Mouse (Mus musculus) CH12F3 (cell line): ENCODE data around the gene Dlx5.

Source experiments
- in situ Hi-C: fragments of 300-500 bp; cut with MboI; formaldehyde crosslinking; loops from 2 replicates; pipeline ENCODE4 v1.14.3; 2020; ENCODE audit warnings: low sequenced_read_pairs

The Dlx5 gene

GRCm38 (mm10) chr6:6877346-6877910 is 4.5 kb downstream of the Dlx5 start:
- in situ Hi-C loops = loop anchor here (25.0 kb wide), 1 partner anchor 1015 kb away; no protein-coding TSS in a partner anchor

GRCm38 (mm10) chr6:6876731-6877130 is 5.2 kb downstream of the Dlx5 start:
- in situ Hi-C loops = loop anchor here (25.0 kb wide), 1 partner anchor 1014 kb away; no protein-coding TSS in a partner anchor

GRCm38 (mm10) chr6:6876231-6876630 is 5.7 kb downstream of the Dlx5 start:
- in situ Hi-C loops = loop anchor here (25.0 kb wide), 1 partner anchor 1014 kb away; no protein-coding TSS in a partner anchor

- in situ Hi-C loops = loop anchor here (25.0 kb wide), 1 partner anchor 1013 kb away; no protein-coding TSS in a partner anchor
Measured at GRCm38 (mm10) chr6:6875676-6876075, 6.2 kb downstream of the Dlx5 start.

- in situ Hi-C loops = loop anchor here (25.0 kb wide), 1 partner anchor 1013 kb away; no protein-coding TSS in a partner anchor
Measured at GRCm38 (mm10) chr6:6875136-6875535, 6.7 kb downstream of the Dlx5 start.

- in situ Hi-C loops = no loop called here
Measured at GRCm38 (mm10) chr6:6874073-6874771, 7.7 kb downstream of the Dlx5 start.

GRCm38 (mm10) chr6:6873476-6874072 is 8.3 kb downstream of the Dlx5 start:
- in situ Hi-C loops = no loop called here

GRCm38 (mm10) chr6:6872873-6873272 is 9.0 kb downstream of the Dlx5 start:
- in situ Hi-C loops = no loop called here

GRCm38 (mm10) chr6:6871692-6872091 is 10.2 kb downstream of the Dlx5 start:
- in situ Hi-C loops = no loop called here

- in situ Hi-C loops = no loop called here
Measured at GRCm38 (mm10) chr6:6870876-6871420, 10.9 kb downstream of the Dlx5 start.

GRCm38 (mm10) chr6:6869961-6870800 is 11.7 kb downstream of the Dlx5 start:
- in situ Hi-C loops = no loop called here

GRCm38 (mm10) chr6:6869041-6869685 is 12.7 kb downstream of the Dlx5 start:
- in situ Hi-C loops = no loop called here

GRCm38 (mm10) chr6:6867031-6867430 is 14.9 kb downstream of the Dlx5 start:
- in situ Hi-C loops = no loop called here

- in situ Hi-C loops = no loop called here
Measured at GRCm38 (mm10) chr6:6864441-6865440, 17.1 kb downstream of the Dlx5 start.

- in situ Hi-C loops = no loop called here
Measured at GRCm38 (mm10) chr6:6863955-6864354, 17.9 kb downstream of the Dlx5 start.

GRCm38 (mm10) chr6:6863160-6863870 is 18.6 kb downstream of the Dlx5 start, which contains the start of gene Dlx6:
Dlx6 (plus strand) TSS chr6:6863334.
- in situ Hi-C loops = no loop called here

- in situ Hi-C loops = no loop called here
Measured at GRCm38 (mm10) chr6:6862611-6863010, 19.3 kb downstream of the Dlx5 start.

GRCm38 (mm10) chr6:6861798-6862428 is 20.0 kb downstream of the Dlx5 start:
- in situ Hi-C loops = no loop called here
